Mouse (Mus musculus) right cerebral cortex, postnatal 36 days (tissue): ENCODE results near the gene Agxt2.

Experiments
- DNase-seq, 2 experiments: peaks; one replicate each; pipeline ENCODE4 v3.0.0; 2022; ENCODE audit warnings: low spot score in 2 of 2, mixed read lengths in 1 of 2

The Agxt2 gene

GRCm38 (mm10) chr15:10358039-10358948, at the start of gene Agxt2:
Gene Agxt2, plus strand, starts transcription at chr15:10358532.
- no peak for DNase-seq

- no peak for DNase-seq
Measured at GRCm38 (mm10) chr15:10311826-10312225, 46.5 kb upstream of the Agxt2 start.

- DNase-seq = peak; percentile 22 to 43
Measured at GRCm38 (mm10) chr15:10313522-10314455, 44.5 kb upstream of the Agxt2 start.

- no peak for DNase-seq
Measured at GRCm38 (mm10) chr15:10325080-10325479, 33.3 kb upstream of the Agxt2 start, which contains the start of gene Gm21973. Gene Gm21973, plus strand, starts transcription at chr15:10325380.

- no peak for DNase-seq
Measured at GRCm38 (mm10) chr15:10330626-10331025, 27.7 kb upstream of the Agxt2 start.

GRCm38 (mm10) chr15:10332566-10332965, 25.8 kb upstream of the Agxt2 start:
- DNase-seq = no peak

- DNase-seq = no peak
Measured at GRCm38 (mm10) chr15:10338606-10339005, 19.7 kb upstream of the Agxt2 start.

GRCm38 (mm10) chr15:10347044-10347443, 11.3 kb upstream of the Agxt2 start:
- DNase-seq = no peak

- DNase-seq = no peak
Measured at GRCm38 (mm10) chr15:10366331-10366730, 8.0 kb downstream of the Agxt2 start.

- DNase-seq = no peak
Measured at GRCm38 (mm10) chr15:10375404-10375803, 17.1 kb downstream of the Agxt2 start.

- DNase-seq = no peak
Measured at GRCm38 (mm10) chr15:10378338-10378959, 20.1 kb downstream of the Agxt2 start.

- no peak for DNase-seq
Measured at GRCm38 (mm10) chr15:10379757-10380458, 21.6 kb downstream of the Agxt2 start.

GRCm38 (mm10) chr15:10387263-10387662, 28.9 kb downstream of the Agxt2 start:
- DNase-seq = no peak

GRCm38 (mm10) chr15:10399795-10400194, 41.5 kb downstream of the Agxt2 start:
- DNase-seq = no peak

GRCm38 (mm10) chr15:10400415-10400814, 42.1 kb downstream of the Agxt2 start:
- no peak for DNase-seq

GRCm38 (mm10) chr15:10409842-10410241, 51.5 kb downstream of the Agxt2 start:
- DNase-seq = no peak

- peak in 1 of 2 experiments; percentile 62 for DNase-seq
Measured at GRCm38 (mm10) chr15:10410881-10411280, 52.5 kb downstream of the Agxt2 start.

- peak in 1 of 2 experiments; percentile 33 for DNase-seq
Measured at GRCm38 (mm10) chr15:10413656-10414055, 55.3 kb downstream of the Agxt2 start.

GRCm38 (mm10) chr15:10421138-10421784, 62.9 kb downstream of the Agxt2 start:
- DNase-seq = no peak

- DNase-seq = no peak
Measured at GRCm38 (mm10) chr15:10421785-10422144, 63.4 kb downstream of the Agxt2 start.

- no peak for DNase-seq
Measured at GRCm38 (mm10) chr15:10426124-10426523, 67.8 kb downstream of the Agxt2 start.
